Mouse (Mus musculus) midbrain, embryonic 13.5 days (tissue): ENCODE data around the gene Etv4. TPM values are rescaled to one million over a fixed set of nuclear protein-coding genes. Genes with fewer than 3 reads are reported as not detected.
A peak's percentile ranks its signal among the peaks of the same experiment; 100 is the strongest.

Experiments
- ATAC-seq: fragments of 200-750 bp; cut with Nextera tagmentation; 2 replicates; pipeline ENCODE4 v1.8.0; 2017; ENCODE audit warnings: mild to moderate bottlenecking, moderate TSS enrichment, moderate library complexity
- H3K27ac ChIP-seq: fragments of 300-500 bp; sonication (generic); 2 replicates; pipeline ENCODE4 v1.5.1; 2015; ENCODE audit warnings: inconsistent platforms, mild to moderate bottlenecking, moderate library complexity
- H3K27me3 ChIP-seq: fragments of 300-500 bp; sonication (generic); 2 replicates; pipeline ENCODE4 v1.6.1; 2015; ENCODE audit warnings: mild to moderate bottlenecking, inconsistent platforms
- H3K36me3 ChIP-seq: fragments of 300-500 bp; sonication (generic); 2 replicates; pipeline ENCODE4 v1.6.1; 2015; ENCODE audit warnings: mild to moderate bottlenecking, inconsistent platforms
- H3K4me1 ChIP-seq: fragments of 300-500 bp; sonication (generic); replicated peaks from 2 replicates; pipeline ENCODE4 v1.6.1; 2015; ENCODE audit warnings: inconsistent platforms
- H3K4me2 ChIP-seq: fragments of 300-500 bp; sonication (generic); replicated peaks from 2 replicates; pipeline ENCODE4 v1.6.1; 2015; ENCODE audit warnings: moderate library complexity, mild to moderate bottlenecking, inconsistent platforms
- H3K4me3 ChIP-seq: fragments of 300-500 bp; sonication (generic); replicated peaks from 2 replicates; pipeline ENCODE4 v1.5.1; 2015; ENCODE audit warnings: mild to moderate bottlenecking, inconsistent platforms
- H3K9ac ChIP-seq: fragments of 300-500 bp; sonication (generic); replicated peaks from 2 replicates; pipeline ENCODE4 v1.6.1; 2015; ENCODE audit warnings: mild to moderate bottlenecking, inconsistent platforms
- H3K9me3 ChIP-seq: fragments of 300-500 bp; sonication (generic); 2 replicates; pipeline ENCODE4 v1.6.1; 2016; ENCODE audit warnings: mild to moderate bottlenecking, inconsistent platforms
- WGBS: fragments of 180-500 bp; shearing (Covaris S2); methylation state at CpG from one replicate; pipeline ENCODE4 v1.1.7; 2015; 5-methylcytosine and 5-hydroxymethylcytosine counted together
- polyA plus RNA-seq: library from polyadenylated mRNA; unstranded; fragments of >200 nt; fragmentation: Nextera tagmentation; extraction: Ambion mirVana; gene quantifications from 2 replicates; pipeline ENCODE4 v1.2.1, GENCODE M21; 2015

The Etv4 gene
- 1.9 and 4.1 TPM in 2 replicates for polyA plus RNA-seq

- Histone ChIP-seq H3K4me2 (peak within 1 kb of the TSS; percentile 96), H3K9ac (peak within 1 kb of the TSS; percentile 60), H3K27me3 (peaks cover 87% of the 10 kb centered on the region), H3K4me3 (peak within 1 kb of the TSS; percentile 47), H3K36me3 (no peaks in the 10 kb centered on the region), H3K4me1 (peaks cover 21% of the 10 kb centered on the region), H3K27ac (no peak within 1 kb of the TSS; the same call in 1 of the 2 replicates), H3K9me3 (no peaks in the 10 kb centered on the region)
- WGBS, result under 1% methylated on average over 35 of the region's 35 CpGs
- ATAC-seq, result peak; percentile 96
These were observed at the start of gene Etv4 for GRCm38 (mm10) chr11:101785143-101785851. Gene Etv4 (minus strand): TSS chr11:101785371.

GRCm38 (mm10) chr11:101832001-101832400 lies 46.8 kb upstream of the Etv4 start:
- Histone ChIP-seq H3K9me3 (no peaks in the 10 kb centered on the region), H3K27ac (peak overlapping the region; percentile 32), H3K4me2 (no peak overlapping the region), H3K27me3 (no peaks in the 10 kb centered on the region), H3K9ac (no peak overlapping the region), H3K4me3 (no peak overlapping the region), H3K36me3 (no peaks in the 10 kb centered on the region), H3K4me1 (peaks cover 28% of the 10 kb centered on the region)
- WGBS, result 48% methylated on average over 7 of the region's 7 CpGs
- peak; percentile 58 for ATAC-seq

GRCm38 (mm10) chr11:101830616-101831015 lies 45.4 kb upstream of the Etv4 start:
- Histone ChIP-seq H3K9me3 (no peaks in the 10 kb centered on the region), H3K36me3 (no peaks in the 10 kb centered on the region), H3K4me2 (no peak overlapping the region), H3K4me3 (no peak overlapping the region), H3K27me3 (no peaks in the 10 kb centered on the region), H3K4me1 (peaks cover 28% of the 10 kb centered on the region), H3K27ac (no peak overlapping the region), H3K9ac (no peak overlapping the region)
- no peak for ATAC-seq
- 72% methylated on average over 8 of the region's 8 CpGs for WGBS

GRCm38 (mm10) chr11:101830112-101830511 lies 44.9 kb upstream of the Etv4 start:
- Histone ChIP-seq H3K4me1 (peaks cover 28% of the 10 kb centered on the region), H3K36me3 (no peaks in the 10 kb centered on the region), H3K9ac (no peak overlapping the region), H3K27me3 (no peaks in the 10 kb centered on the region), H3K9me3 (no peaks in the 10 kb centered on the region), H3K27ac (no peak overlapping the region), H3K4me3 (no peak overlapping the region), H3K4me2 (no peak overlapping the region)
- WGBS, result 19% methylated on average over 10 of the region's 10 CpGs
- ATAC-seq, result no peak

- Histone ChIP-seq H3K27me3 (no peaks in the 10 kb centered on the region), H3K4me3 (no peak overlapping the region), H3K27ac (no peak overlapping the region), H3K9ac (no peak overlapping the region), H3K36me3 (no peaks in the 10 kb centered on the region), H3K9me3 (no peaks in the 10 kb centered on the region), H3K4me1 (peaks cover 22% of the 10 kb centered on the region), H3K4me2 (no peak overlapping the region)
- no peak for ATAC-seq
- WGBS, result 96% methylated on average over 4 of the region's 4 CpGs
These were observed 43.5 kb upstream of the Etv4 start for GRCm38 (mm10) chr11:101828718-101829117.

GRCm38 (mm10) chr11:101823210-101823609 lies 38.0 kb upstream of the Etv4 start:
- Histone ChIP-seq H3K9ac (no peak overlapping the region), H3K36me3 (no peaks in the 10 kb centered on the region), H3K4me1 (no peaks in the 10 kb centered on the region), H3K4me3 (no peak overlapping the region), H3K4me2 (no peak overlapping the region), H3K9me3 (no peaks in the 10 kb centered on the region), H3K27ac (no peak overlapping the region), H3K27me3 (no peaks in the 10 kb centered on the region)
- ATAC-seq, result no peak
- WGBS, result 80% methylated on average over 3 of the region's 3 CpGs

GRCm38 (mm10) chr11:101820899-101821298 lies 35.7 kb upstream of the Etv4 start:
- H3K36me3 ChIP-seq, result no peaks in the 10 kb centered on the region
- peaks cover under 1% of the 10 kb centered on the region for H3K4me1 ChIP-seq
- H3K27me3 ChIP-seq, result no peaks in the 10 kb centered on the region
- no peak overlapping the region for H3K27ac ChIP-seq
- no peak overlapping the region for H3K9ac ChIP-seq
- no peaks in the 10 kb centered on the region for H3K9me3 ChIP-seq
- no peak overlapping the region for H3K4me3 ChIP-seq
- 55% methylated on average over 11 of the region's 11 CpGs for WGBS
- ATAC-seq, result no peak
- H3K4me2 ChIP-seq, result no peak overlapping the region

GRCm38 (mm10) chr11:101819853-101820252 lies 34.7 kb upstream of the Etv4 start:
- Histone ChIP-seq H3K27me3 (no peaks in the 10 kb centered on the region), H3K4me2 (no peak overlapping the region), H3K27ac (no peak overlapping the region), H3K9ac (no peak overlapping the region), H3K9me3 (no peaks in the 10 kb centered on the region), H3K36me3 (no peaks in the 10 kb centered on the region), H3K4me3 (no peak overlapping the region), H3K4me1 (peaks cover 11% of the 10 kb centered on the region)
- ATAC-seq, result no peak

GRCm38 (mm10) chr11:101815103-101816085 lies 30.2 kb upstream of the Etv4 start:
- Histone ChIP-seq H3K9me3 (no peaks in the 10 kb centered on the region), H3K4me2 (peak overlapping the region; percentile 51; the same call in 1 of the 2 replicates), H3K27ac (no peak overlapping the region), H3K4me3 (no peak overlapping the region), H3K4me1 (peaks cover 16% of the 10 kb centered on the region), H3K9ac (no peak overlapping the region), H3K27me3 (peaks cover 14% of the 10 kb centered on the region), H3K36me3 (no peaks in the 10 kb centered on the region)
- no peak for ATAC-seq
- WGBS, result 21% methylated on average over 22 of the region's 22 CpGs

GRCm38 (mm10) chr11:101814375-101815102 lies 29.4 kb upstream of the Etv4 start:
- 6% methylated on average over 23 of the region's 23 CpGs for WGBS
- ATAC-seq, result peak; percentile 62; the same call in 1 of the 2 replicates

GRCm38 (mm10) chr11:101813259-101813658 lies 28.1 kb upstream of the Etv4 start:
- 0 out of 2 replicates have a peak, but pooled peaks have one; percentile 17 for ATAC-seq
- H3K27ac ChIP-seq, result no peak overlapping the region
- WGBS, result 2% methylated on average over 7 of the region's 7 CpGs

More at GRCm38 (mm10) chr11:101814375-101815102, 29.4 kb upstream of the Etv4 start:
- Histone ChIP-seq H3K27ac (no peak overlapping the region), H3K4me3 (peak overlapping the region; percentile 25), H3K36me3 (no peaks in the 10 kb centered on the region), H3K4me2 (peak overlapping the region; percentile 51), H3K27me3 (peaks cover 19% of the 10 kb centered on the region), H3K9me3 (no peaks in the 10 kb centered on the region), H3K4me1 (peaks cover 16% of the 10 kb centered on the region), H3K9ac (no peak overlapping the region)

More at GRCm38 (mm10) chr11:101813259-101813658, 28.1 kb upstream of the Etv4 start:
- H3K4me2 ChIP-seq, result no peak overlapping the region
- peaks cover 23% of the 10 kb centered on the region for H3K27me3 ChIP-seq
- H3K4me3 ChIP-seq, result no peak overlapping the region
- H3K36me3 ChIP-seq, result no peaks in the 10 kb centered on the region
- H3K9me3 ChIP-seq, result no peaks in the 10 kb centered on the region
- H3K4me1 ChIP-seq, result peaks cover 16% of the 10 kb centered on the region
- H3K9ac ChIP-seq, result no peak overlapping the region
